Mouse (Mus musculus) stomach, postnatal 0 days (tissue): ENCODE data around the gene Med19.

Source experiments
- CTCF ChIP-seq: IDR thresholded peaks from 2 replicates; pipeline ENCODE4 v1.5.1; 2016; ENCODE audit warnings: antibody characterized with exemption, low read depth, mild to moderate bottlenecking, moderate library complexity
- EP300 ChIP-seq: optimal IDR thresholded peaks from 2 replicates; pipeline ENCODE3; 2016; ENCODE audit warnings: antibody characterized with exemption

DNA sequence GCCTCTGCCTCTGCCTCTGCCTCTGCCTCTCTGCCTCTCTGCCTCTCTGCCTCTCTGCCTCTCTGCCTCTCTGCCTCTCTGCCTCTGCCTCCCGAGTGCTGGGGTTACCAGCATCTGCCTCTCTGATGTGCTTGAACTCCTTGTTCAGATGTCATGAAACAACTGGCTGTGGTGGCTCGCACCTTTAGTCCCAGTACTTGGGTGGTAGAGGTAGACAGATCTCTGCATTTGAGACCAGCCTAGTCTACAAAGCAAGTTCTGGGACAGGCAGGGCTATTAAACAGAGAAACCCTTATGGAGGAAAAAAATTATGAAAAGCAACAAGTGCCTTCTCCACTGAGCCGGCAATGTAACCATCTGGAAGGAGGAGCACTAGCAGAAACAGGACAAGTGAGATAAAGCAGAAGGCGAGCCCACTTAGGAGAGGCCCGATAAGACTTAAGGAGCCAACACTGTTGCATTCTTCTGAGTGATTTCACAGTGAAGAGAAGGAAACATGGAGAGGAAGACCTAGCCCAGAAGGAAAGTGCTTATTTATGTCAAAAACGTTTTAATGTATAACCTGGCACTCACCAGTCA, 4.5 kb downstream of the Med19 start:
- TF ChIP-seq CTCF, result no peak
- no peak for TF ChIP-seq EP300
